In genomic region chrX:162902040-162902734, GRCm38 (mm10) we compare ENCODE assay signal across 8 mouse cellular contexts. TPM values are rescaled to one million over a fixed set of nuclear protein-coding genes. Genes with fewer than 3 reads are reported as not detected.
DNase-seq lines count a peak whose midpoint lies in the region; ATAC-seq and TF ChIP-seq lines count a peak whose summit lies in the region.

No protein-coding gene starts in this region.

- peak overlapping the region; percentile 71 for H3K4me2 ChIP-seq in CH12.LX (ENCODE audit: insufficient read depth, low read depth, poor library complexity, severe bottlenecking)
- peak overlapping the region; percentile 71 for H3K4me2 ChIP-seq in liver, embryonic 16.5 days (ENCODE audit: low read depth, low read length)
- H3K4me2 ChIP-seq in neural tube, embryonic 11.5 days (ENCODE audit: low read depth), result peak overlapping the region; percentile 69
- H3K4me2 ChIP-seq in stomach, postnatal 0 days (replicated peaks; ENCODE audit: low read depth), result peak overlapping the region; percentile 60

- dilution Hi-C loops in CH12.LX (cut with MboI; ENCODE audit: extremely low pct_ligation_motif_present, extremely low pct_unique_long_range_greater_than_20kb, low sequenced_read_pairs), result no loop called here

- H3K27ac ChIP-seq in CH12.LX (ENCODE audit: insufficient read depth, low read depth), result peak overlapping the region; percentile 79
- peak overlapping the region; percentile 42; the same call in 1 of the 2 replicates for H3K27ac ChIP-seq in brown adipose tissue, adult 24 weeks (replicated peaks; ENCODE audit: low read depth, low read length)
- H3K27ac ChIP-seq in forebrain, embryonic 10.5 days, result peak overlapping the region; percentile 84
- peak overlapping the region; percentile 84 for H3K27ac ChIP-seq in liver, embryonic 16.5 days (ENCODE audit: low read length)
- no peak overlapping the region for H3K27ac ChIP-seq in neural tube, embryonic 11.5 days (ENCODE audit: low read depth, low read length)
- peak overlapping the region; percentile 83 for H3K27ac ChIP-seq in stomach, postnatal 0 days (replicated peaks)

- 27% methylated on average over 29 of the region's 29 CpGs for WGBS in forebrain, embryonic 10.5 days
- WGBS in liver, embryonic 16.5 days (ENCODE audit: insufficient replicate concordance), result 25% methylated on average over 29 of the region's 29 CpGs
- WGBS in neural tube, embryonic 11.5 days, result 21% methylated on average over 29 of the region's 29 CpGs
- WGBS in stomach, postnatal 0 days, result 20% methylated on average over 29 of the region's 29 CpGs

- 0 out of 4 replicates have a peak, but pooled peaks of 1 of the 2 experiments have one; percentile 3 for TF ChIP-seq CTCF in CH12.LX (conservative IDR thresholded peaks at IDR 0.05 in 1 of 2, IDR thresholded peaks at IDR 0.05 in 1 of 2; ENCODE audit: low read depth in 2 of 2, low read length in 2 of 2)
- no peak for TF ChIP-seq CTCF in stomach, postnatal 0 days (IDR thresholded peaks at IDR 0.05; ENCODE audit: low read depth)

- H3K4me1 ChIP-seq in CH12.LX (ENCODE audit: control insufficient read depth in 1 of 2, insufficient read depth in 2 of 2), result peaks cover 0 to 3% of the 10 kb centered on the region in 2 experiments; a peak in 1 of 4 replicates
- peaks cover 3% of the 10 kb centered on the region; the same call in 1 of the 2 replicates for H3K4me1 ChIP-seq in brown adipose tissue, adult 24 weeks (ENCODE audit: control insufficient read depth, insufficient read depth, insufficient read length, low read length)
- peaks cover 10% of the 10 kb centered on the region; the same call in 1 of the 2 replicates for H3K4me1 ChIP-seq in forebrain, embryonic 10.5 days
- H3K4me1 ChIP-seq in liver, embryonic 16.5 days (ENCODE audit: control insufficient read depth, low read depth, low read length), result no peaks in the 10 kb centered on the region
- no peaks in the 10 kb centered on the region for H3K4me1 ChIP-seq in neural tube, embryonic 11.5 days (ENCODE audit: control insufficient read depth, insufficient read depth, low read length)
- H3K4me1 ChIP-seq in stomach, postnatal 0 days (replicated peaks; ENCODE audit: control insufficient read depth, insufficient read depth), result no peaks in the 10 kb centered on the region

- no peaks in the 10 kb centered on the region; the same call in 1 of the 2 replicates for H3K79me2 ChIP-seq in CH12.LX (replicated peaks; ENCODE audit: control insufficient read depth, extremely low read depth, insufficient read depth, poor library complexity, severe bottlenecking)

- H3K9ac ChIP-seq in CH12.LX (ENCODE audit: insufficient read depth, low read depth), result peak overlapping the region; percentile 49
- peak overlapping the region; percentile 57 for H3K9ac ChIP-seq in liver, embryonic 16.5 days (ENCODE audit: low read depth, low read length)
- H3K9ac ChIP-seq in neural tube, embryonic 11.5 days (ENCODE audit: low read length), result peak overlapping the region; percentile 56
- H3K9ac ChIP-seq in stomach, postnatal 0 days (ENCODE audit: low read length), result peak overlapping the region; percentile 67

- in situ Hi-C loops in CH12.LX (cut with MboI; ENCODE audit: low pct_ligation_motif_present, low pct_unique_long_range_greater_than_20kb, low sequenced_read_pairs), result loop anchor here (25.0 kb wide), 1 partner anchor 235 kb away; no protein-coding TSS in a partner anchor

- TF ChIP-seq RAD21 in CH12.LX (IDR thresholded peaks at IDR 0.05; ENCODE audit: low read depth, low read length), result no peak

- peak; percentile 46; the same call in 1 of the 2 replicates for TF ChIP-seq POLR2A in CH12.LX (IDR thresholded peaks at IDR 0.05; ENCODE audit: low read depth, low read length)

- H3K9me3 ChIP-seq in CH12.LX (replicated peaks; ENCODE audit: low read length), result no peaks in the 10 kb centered on the region
- no peaks in the 10 kb centered on the region for H3K9me3 ChIP-seq in forebrain, embryonic 10.5 days
- no peaks in the 10 kb centered on the region for H3K9me3 ChIP-seq in liver, embryonic 16.5 days (replicated peaks; ENCODE audit: control insufficient read depth, low read length)
- H3K9me3 ChIP-seq in neural tube, embryonic 11.5 days (ENCODE audit: control insufficient read depth, low read length), result no peaks in the 10 kb centered on the region
- H3K9me3 ChIP-seq in stomach, postnatal 0 days (ENCODE audit: control insufficient read depth, low read length), result no peaks in the 10 kb centered on the region

- H3K27me3 ChIP-seq in CH12.LX (replicated peaks), result no peaks in the 10 kb centered on the region
- peaks cover 48% of the 10 kb centered on the region for H3K27me3 ChIP-seq in forebrain, embryonic 10.5 days (ENCODE audit: poor library complexity, severe bottlenecking)
- H3K27me3 ChIP-seq in liver, embryonic 16.5 days (ENCODE audit: control insufficient read depth, insufficient read depth, low read depth, low read length), result peaks cover 2% of the 10 kb centered on the region; the same call in 1 of the 2 replicates
- no peaks in the 10 kb centered on the region for H3K27me3 ChIP-seq in neural tube, embryonic 11.5 days (ENCODE audit: control insufficient read depth, insufficient read depth, low read length)
- no peaks in the 10 kb centered on the region for H3K27me3 ChIP-seq in stomach, postnatal 0 days (ENCODE audit: control insufficient read depth, insufficient read depth, low read length)

- ATAC-seq in liver, embryonic 16.5 days (ENCODE audit: low read depth), result peak; percentile 69
- peak; percentile 78 for ATAC-seq in neural tube, embryonic 11.5 days (ENCODE audit: insufficient read depth, low FRiP score, low TSS enrichment)
- peak; percentile 89 for ATAC-seq in stomach, postnatal 0 days (ENCODE audit: low FRiP score, low TSS enrichment)

- peak; percentile 57 for DNase-seq in CH12.LX (ENCODE audit: extremely low read depth)
- peak; percentile 25 for DNase-seq in forebrain, embryonic 10.5 days (ENCODE audit: extremely low spot score, low spot score)
- peak; percentile 39 to 47 for DNase-seq in heart, postnatal 10 days
- DNase-seq in kidney, postnatal 36 days, result peak; percentile 63 to 70
- peak; percentile 29 for DNase-seq in neural tube, embryonic 11.5 days (ENCODE audit: low spot score)
- DNase-seq in stomach, postnatal 0 days (ENCODE audit: low spot score), result peak; percentile 64

- TF ChIP-seq EP300 in CH12.LX (IDR thresholded peaks at IDR 0.05; ENCODE audit: low read length), result peak; percentile 37; the same call in 1 of the 2 replicates
- TF ChIP-seq EP300 in stomach, postnatal 0 days (optimal IDR thresholded peaks at IDR 0.05), result no peak

- intact Hi-C loops in heart, postnatal 10 days (cut with DNase I), result no loop called here

- peak overlapping the region; percentile 66 to 69 (median 68) for H3K4me3 ChIP-seq in CH12.LX (replicated peaks in 1 of 3; ENCODE audit: low read depth in 2 of 3, low read length in 2 of 3, poor library complexity in 1 of 3)
- H3K4me3 ChIP-seq in brown adipose tissue, adult 24 weeks (ENCODE audit: insufficient read depth, low read depth, low read length), result peak overlapping the region; percentile 76
- H3K4me3 ChIP-seq in forebrain, embryonic 10.5 days, result peak overlapping the region; percentile 66
- H3K4me3 ChIP-seq in liver, embryonic 16.5 days (ENCODE audit: low read depth, low read length), result peak overlapping the region; percentile 65
- peak overlapping the region; percentile 54 for H3K4me3 ChIP-seq in neural tube, embryonic 11.5 days (ENCODE audit: low read depth, low read length)
- peak overlapping the region; percentile 57 for H3K4me3 ChIP-seq in stomach, postnatal 0 days (ENCODE audit: low read depth, low read length)

- H3K36me3 ChIP-seq in CH12.LX (replicated peaks in 1 of 2; ENCODE audit: control insufficient read depth in 1 of 2, insufficient read depth in 1 of 2, low read length in 1 of 2), result peaks cover 0 to 9% of the 10 kb centered on the region in 2 experiments
- no peaks in the 10 kb centered on the region for H3K36me3 ChIP-seq in forebrain, embryonic 10.5 days (replicated peaks)
- H3K36me3 ChIP-seq in liver, embryonic 16.5 days (ENCODE audit: control insufficient read depth, insufficient read depth), result no peaks in the 10 kb centered on the region
- no peaks in the 10 kb centered on the region for H3K36me3 ChIP-seq in neural tube, embryonic 11.5 days (ENCODE audit: control insufficient read depth, insufficient read depth, low read length)
- no peaks in the 10 kb centered on the region for H3K36me3 ChIP-seq in stomach, postnatal 0 days (ENCODE audit: control insufficient read depth, insufficient read depth, low read length)

TF ChIP-seq in CH12.LX, 34 proteins besides CTCF, POLR2A, EP300 and RAD21 (continues in another document):
- TF ChIP-seq USF2 (conservative IDR thresholded peaks at IDR 0.05; ENCODE audit: low read depth, low read length), result no peak
- no peak for TF ChIP-seq GABPA (IDR thresholded peaks at IDR 0.05; ENCODE audit: insufficient replicate concordance, low read depth, low read length)
- TF ChIP-seq ZKSCAN1 (IDR thresholded peaks at IDR 0.05; ENCODE audit: borderline replicate concordance, low read depth, low read length), result no peak
- no peak for TF ChIP-seq ZC3H11A (IDR thresholded peaks at IDR 0.05; ENCODE audit: low read depth, low read length)
- no peak for TF ChIP-seq TBP (conservative IDR thresholded peaks at IDR 0.05; ENCODE audit: low read depth, low read length)

RNA-seq across cellular contexts. Expression of gene Ctps2, which starts 1.1 kb away (rescaled TPM):
- total RNA-seq in CH12.LX (2012; rRNA removed), result 18.9 and 23.3 TPM in 2 replicates
- total RNA-seq in CH12.LX (2014; rRNA removed), result 26.4 and 36.9 TPM in 2 replicates
- polyA plus RNA-seq in CH12.LX (2012; ENCODE audit: insufficient read length, low read depth), result 22.3 and 29.4 TPM in 2 replicates
- polyA plus RNA-seq in brown adipose tissue, adult 24 weeks (2012; ENCODE audit: insufficient read depth, insufficient read length, missing spikeins), result 43.3 and 43.7 TPM in 2 replicates
- 62.5 and 65.3 TPM in 2 replicates for polyA plus RNA-seq in forebrain, embryonic 10.5 days (2016; fragmentation: Nextera tagmentation; extraction: Ambion mirVana)
- total RNA-seq in heart, postnatal 10 days (2021), result 10 to 100 TPM; 30.6 to 30.7 TPM
- 45.8 and 51.5 TPM in 2 replicates for polyA plus RNA-seq in liver, embryonic 16.5 days (2015; fragmentation: Nextera tagmentation; extraction: Ambion mirVana)
- polyA plus RNA-seq in neural tube, embryonic 11.5 days (2014; fragmentation: Nextera tagmentation; extraction: Ambion mirVana), result 79.2 and 91.3 TPM in 2 replicates
- 39.1 and 40.9 TPM in 2 replicates for polyA plus RNA-seq in stomach, postnatal 0 days (2015; fragmentation: Nextera tagmentation; extraction: Ambion mirVana)

RNA-seq across cellular contexts. Expression of gene Syap1, which starts 13.9 kb away (rescaled TPM):
- 5.9 and 6.2 TPM in 2 replicates for total RNA-seq in CH12.LX (2012; rRNA removed)
- 14.7 and 18.1 TPM in 2 replicates for total RNA-seq in CH12.LX (2014; rRNA removed)
- 12.3 and 13.4 TPM in 2 replicates for polyA plus RNA-seq in CH12.LX (2012; ENCODE audit: insufficient read length, low read depth)
- polyA plus RNA-seq in brown adipose tissue, adult 24 weeks (2012; ENCODE audit: insufficient read depth, insufficient read length, missing spikeins), result 135 and 150 TPM in 2 replicates
- polyA plus RNA-seq in forebrain, embryonic 10.5 days (2016; fragmentation: Nextera tagmentation; extraction: Ambion mirVana), result 19.4 and 20.3 TPM in 2 replicates
- total RNA-seq in heart, postnatal 10 days (2021), result 10 to 100 TPM; 38.6 to 41.8 TPM
- 11.7 and 12.3 TPM in 2 replicates for polyA plus RNA-seq in liver, embryonic 16.5 days (2015; fragmentation: Nextera tagmentation; extraction: Ambion mirVana)
- 35.0 and 39.4 TPM in 2 replicates for polyA plus RNA-seq in neural tube, embryonic 11.5 days (2014; fragmentation: Nextera tagmentation; extraction: Ambion mirVana)
- polyA plus RNA-seq in stomach, postnatal 0 days (2015; fragmentation: Nextera tagmentation; extraction: Ambion mirVana), result 40.6 and 43.3 TPM in 2 replicates
